Mouse (Mus musculus): ENCODE measurements at regions not wholly inside any gene's neighbourhood (a gene's known extent, or its start where the extent isn't known, plus 50 kb on each side); places are given as distances from the start of the nearest gene placed in this dataset.
"Not testable (repeated sequence)": the region's sequence is repeated elsewhere in the genome, so short reads cannot be mapped to it uniquely, and the experiment has no call there.

GRCm38 (mm10) chr14:26319821-26320220 is 62.1 kb downstream of the Duxbl3 start:
- not testable (repeated sequence) for DNase-seq (ENCODE audit: low spot score)

- DNase-seq (ENCODE audit: low spot score) = no peak
Observed at GRCm38 (mm10) chr14:26320736-26321135, 63.0 kb downstream of the Duxbl3 start.

- no peak for DNase-seq (ENCODE audit: low spot score)
Observed at GRCm38 (mm10) chr14:26328562-26328961, 70.8 kb downstream of the Duxbl3 start.

GRCm38 (mm10) chr14:26341111-26341510 is 83.3 kb downstream of the Duxbl3 start:
- no peak for DNase-seq (ENCODE audit: low spot score)

- no peak for DNase-seq (ENCODE audit: low spot score)
Observed at GRCm38 (mm10) chr14:26345227-26345626, 87.5 kb downstream of the Duxbl3 start.

GRCm38 (mm10) chr14:26347296-26347695 is 89.5 kb downstream of the Duxbl3 start:
- no peak for DNase-seq (ENCODE audit: low spot score)

GRCm38 (mm10) chr14:26352927-26353326 is 95.2 kb downstream of the Duxbl3 start:
- no peak for DNase-seq (ENCODE audit: low spot score)

- peak; percentile 19 for DNase-seq (ENCODE audit: low spot score)
Observed at GRCm38 (mm10) chr14:26357242-26357641, 99.5 kb downstream of the Duxbl3 start.

- DNase-seq (ENCODE audit: low spot score) = no peak
Observed at GRCm38 (mm10) chr14:26357996-26358395, 100.2 kb downstream of the Duxbl3 start.

GRCm38 (mm10) chr14:26360071-26360470 is 102.3 kb downstream of the Duxbl3 start:
- no peak for DNase-seq (ENCODE audit: low spot score)

- DNase-seq (ENCODE audit: low spot score) = no peak
Observed at GRCm38 (mm10) chr14:26361206-26361605, 103.4 kb downstream of the Duxbl3 start.
